Mouse (Mus musculus) lung, adult 18-20 months (tissue): Measurements from ENCODE around the gene Stx5a.
"Not testable (repeated sequence)": the region's sequence is repeated elsewhere in the genome, so short reads cannot be mapped to it uniquely, and the experiment has no call there.

ENCODE experiments used
- DNase-seq, 2 experiments: peaks; one replicate each; pipeline ENCODE4 v3.0.0; 2022; ENCODE audit warnings: mixed read lengths in 2 of 2

Gene Stx5a

GRCm38 (mm10) chr19:8716767-8717475 lies 24.3 kb upstream of the Stx5a start:
- DNase-seq, result no peak

GRCm38 (mm10) chr19:8718357-8718756 lies 22.9 kb upstream of the Stx5a start:
- peak; percentile 48 to 67 for DNase-seq

- DNase-seq, result not testable (repeated sequence)
Measured at GRCm38 (mm10) chr19:8719037-8719436, 22.2 kb upstream of the Stx5a start.

- no peak for DNase-seq
Measured at GRCm38 (mm10) chr19:8721378-8721777, 19.8 kb upstream of the Stx5a start.

- no peak for DNase-seq
Measured at GRCm38 (mm10) chr19:8722021-8722420, 19.2 kb upstream of the Stx5a start.

GRCm38 (mm10) chr19:8722559-8722906 lies 18.7 kb upstream of the Stx5a start:
- DNase-seq, result no peak

GRCm38 (mm10) chr19:8722907-8723573 lies 18.2 kb upstream of the Stx5a start, which contains the start of gene Slc3a2:
Slc3a2 (minus strand) TSS chr19:8723369.
- DNase-seq, result peak; percentile 98

GRCm38 (mm10) chr19:8723574-8724346 lies 17.5 kb upstream of the Stx5a start:
- DNase-seq, result no peak

GRCm38 (mm10) chr19:8724392-8724791 lies 16.8 kb upstream of the Stx5a start:
- DNase-seq, result no peak

- DNase-seq, result no peak
Measured at GRCm38 (mm10) chr19:8725081-8725613, 16.1 kb upstream of the Stx5a start.

- no peak for DNase-seq
Measured at GRCm38 (mm10) chr19:8726609-8727390, 14.4 kb upstream of the Stx5a start.

GRCm38 (mm10) chr19:8727495-8728114 lies 13.6 kb upstream of the Stx5a start:
- DNase-seq, result no peak

GRCm38 (mm10) chr19:8728335-8729099 lies 12.7 kb upstream of the Stx5a start:
- not testable (repeated sequence) for DNase-seq

GRCm38 (mm10) chr19:8734334-8734733 lies 6.9 kb upstream of the Stx5a start:
- DNase-seq, result no peak

GRCm38 (mm10) chr19:8735389-8736159 lies 5.6 kb upstream of the Stx5a start, which contains the start of gene Wdr74:
Wdr74 (plus strand) TSS chr19:8735827.
- DNase-seq, result peak; percentile 89 to 92

GRCm38 (mm10) chr19:8736160-8736467 lies 5.1 kb upstream of the Stx5a start:
- DNase-seq, result no peak

GRCm38 (mm10) chr19:8738911-8739310 lies 2.3 kb upstream of the Stx5a start:
- no peak for DNase-seq

- no peak for DNase-seq
Measured at GRCm38 (mm10) chr19:8739646-8740045, 1.6 kb upstream of the Stx5a start.

GRCm38 (mm10) chr19:8740603-8741002 lies 610 bp upstream of the Stx5a start, which contains the start of gene 1700092M07Rik:
1700092M07Rik (plus strand) TSS chr19:8740718.
- DNase-seq, result no peak

- DNase-seq, result no peak
Measured at GRCm38 (mm10) chr19:8742176-8742575, 963 bp downstream of the Stx5a start.
